Mouse (Mus musculus) ES-Bruce4 (cell line): ENCODE measurements around the gene Gm35549. TPM values are rescaled to one million over a fixed set of nuclear protein-coding genes. Genes with fewer than 3 reads are reported as not detected.

Experiments
- H3K27ac ChIP-seq: 2 replicates; pipeline ENCODE4 v1.5.1; 2012; ENCODE audit warnings: low read length, inconsistent platforms; ENCODE audit not compliant: insufficient read depth
- H3K27me3 ChIP-seq: 2 replicates; pipeline ENCODE4 v1.6.1; 2012; ENCODE audit warnings: mild to moderate bottlenecking, low read length, inconsistent platforms; ENCODE audit not compliant: control insufficient read depth, poor library complexity, insufficient read depth, severe bottlenecking
- H3K36me3 ChIP-seq: 2 replicates; pipeline ENCODE4 v1.6.1; 2012; ENCODE audit warnings: inconsistent platforms, mild to moderate bottlenecking, low read length, moderate library complexity; ENCODE audit not compliant: control insufficient read depth, poor library complexity, insufficient read depth, severe bottlenecking
- H3K4me1 ChIP-seq: one replicate; pipeline ENCODE4 v1.8.1; 2011; ENCODE audit warnings: low read length; ENCODE audit not compliant: control insufficient read depth, insufficient read depth
- H3K4me3 ChIP-seq: 2 replicates; pipeline ENCODE4 v1.5.1; 2011; ENCODE audit warnings: low read depth, mild to moderate bottlenecking, low read length
- H3K9ac ChIP-seq: 2 replicates; pipeline ENCODE4 v1.6.1; 2012; ENCODE audit warnings: low read depth, mild to moderate bottlenecking, inconsistent platforms; ENCODE audit not compliant: poor library complexity, severe bottlenecking
- H3K9me3 ChIP-seq: replicated peaks from 2 replicates; pipeline ENCODE4 v1.6.1; 2012; ENCODE audit warnings: mild to moderate bottlenecking, low read length, inconsistent platforms; ENCODE audit not compliant: control insufficient read depth, poor library complexity, insufficient read depth, severe bottlenecking
- CTCF ChIP-seq: IDR thresholded peaks from one replicate; pipeline ENCODE4 v1.8.1; 2011; ENCODE audit warnings: low read depth, low read length
- EP300 ChIP-seq: IDR thresholded peaks from 2 replicates; pipeline ENCODE4 v1.6.1; 2011; ENCODE audit warnings: low read depth, low read length; ENCODE audit not compliant: insufficient read depth
- POLR2A ChIP-seq: IDR thresholded peaks from one replicate; pipeline ENCODE4 v1.8.1; 2011; ENCODE audit warnings: low read length; ENCODE audit not compliant: insufficient read depth
- polyA plus RNA-seq: library from polyadenylated mRNA; stranded (reverse); fragments of >200 nt; gene quantifications from 2 replicates; pipeline ENCODE4 v1.2.4, GENCODE M21; 2011; ENCODE audit warnings: low read depth; ENCODE audit not compliant: missing spikeins, insufficient read depth, insufficient read length

The Gm35549 gene
- polyA plus RNA-seq, 1 experiment, result not detected

GRCm38 (mm10) chr9:122815239-122815851 lies 28.5 kb downstream of the Gm35549 start:
- Histone ChIP-seq H3K4me1 (no peaks in the 10 kb centered on the region), H3K27me3 (no peaks in the 10 kb centered on the region), H3K9ac (no peak overlapping the region), H3K4me3 (no peak overlapping the region), H3K36me3 (no peaks in the 10 kb centered on the region; the same call in 1 of the 2 replicates), H3K9me3 (no peaks in the 10 kb centered on the region), H3K27ac (no peak overlapping the region)
- no peak for TF ChIP-seq EP300
- no peak for TF ChIP-seq POLR2A
- no peak for TF ChIP-seq CTCF

GRCm38 (mm10) chr9:122814775-122815174 lies 29.1 kb downstream of the Gm35549 start:
- TF ChIP-seq EP300, result no peak
- TF ChIP-seq POLR2A, result no peak
- TF ChIP-seq CTCF, result no peak
- Histone ChIP-seq H3K9me3 (no peaks in the 10 kb centered on the region), H3K4me1 (no peaks in the 10 kb centered on the region), H3K27me3 (no peaks in the 10 kb centered on the region), H3K27ac (no peak overlapping the region), H3K4me3 (no peak overlapping the region), H3K9ac (no peak overlapping the region), H3K36me3 (no peaks in the 10 kb centered on the region; the same call in 1 of the 2 replicates)

GRCm38 (mm10) chr9:122812386-122812785 lies 31.4 kb downstream of the Gm35549 start:
- TF ChIP-seq CTCF, result no peak
- TF ChIP-seq POLR2A, result no peak
- TF ChIP-seq EP300, result no peak
- no peak overlapping the region for H3K27ac ChIP-seq
- H3K4me1 ChIP-seq, result no peaks in the 10 kb centered on the region
- H3K4me3 ChIP-seq, result no peak overlapping the region
- H3K9ac ChIP-seq, result no peak overlapping the region
- no peaks in the 10 kb centered on the region for H3K36me3 ChIP-seq
- H3K9me3 ChIP-seq, result no peaks in the 10 kb centered on the region
- H3K27me3 ChIP-seq, result no peaks in the 10 kb centered on the region

- Histone ChIP-seq H3K4me1 (no peaks in the 10 kb centered on the region), H3K36me3 (no peaks in the 10 kb centered on the region), H3K4me3 (no peak overlapping the region), H3K27ac (no peak overlapping the region), H3K9ac (no peak overlapping the region), H3K9me3 (no peaks in the 10 kb centered on the region), H3K27me3 (no peaks in the 10 kb centered on the region)
- no peak for TF ChIP-seq EP300
- no peak for TF ChIP-seq POLR2A
- no peak for TF ChIP-seq CTCF
Observed at GRCm38 (mm10) chr9:122810212-122810611, 33.6 kb downstream of the Gm35549 start.

- Histone ChIP-seq H3K27ac (no peak overlapping the region), H3K4me3 (no peak overlapping the region), H3K36me3 (no peaks in the 10 kb centered on the region), H3K9me3 (no peaks in the 10 kb centered on the region), H3K9ac (no peak overlapping the region), H3K4me1 (no peaks in the 10 kb centered on the region), H3K27me3 (no peaks in the 10 kb centered on the region)
- TF ChIP-seq EP300, result no peak
- no peak for TF ChIP-seq POLR2A
- TF ChIP-seq CTCF, result no peak
Observed at GRCm38 (mm10) chr9:122807186-122807585, 36.6 kb downstream of the Gm35549 start.

- no peaks in the 10 kb centered on the region for H3K4me1 ChIP-seq
- no peaks in the 10 kb centered on the region for H3K27me3 ChIP-seq
- no peak overlapping the region for H3K27ac ChIP-seq
- no peaks in the 10 kb centered on the region for H3K36me3 ChIP-seq
- TF ChIP-seq POLR2A, result no peak
- no peak for TF ChIP-seq CTCF
- no peak for TF ChIP-seq EP300
- H3K9ac ChIP-seq, result peak overlapping the region; percentile 71
- H3K4me3 ChIP-seq, result peak overlapping the region; percentile 84
- H3K9me3 ChIP-seq, result no peaks in the 10 kb centered on the region
Observed at GRCm38 (mm10) chr9:122805845-122806341, 37.9 kb downstream of the Gm35549 start.
